Mouse (Mus musculus) CH12.LX (cell line): ENCODE results near the gene Serpina12. TPM values are rescaled to one million over a fixed set of nuclear protein-coding genes. Genes with fewer than 3 reads are reported as not detected.

Experiments used
- DNase-seq: peaks from one replicate; pipeline ENCODE4 v3.0.0-alpha.2; 2013; ENCODE audit errors: extremely low read depth
- H3K27ac ChIP-seq: 2 replicates; pipeline ENCODE4 v1.5.1; 2012; ENCODE audit warnings: low read depth, mild to moderate bottlenecking, control low read depth, moderate library complexity; ENCODE audit not compliant: insufficient read depth
- H3K27me3 ChIP-seq: replicated peaks from 2 replicates; pipeline ENCODE3; 2012; ENCODE audit warnings: inconsistent platforms
- H3K36me3 ChIP-seq, 2 experiments: replicated peaks in 1 of 2; 2 replicates each; pipeline versions ENCODE3 to v1.6.1; 2012; ENCODE audit warnings: inconsistent platforms in 1 of 2, low read length in 1 of 2, mild to moderate bottlenecking in 1 of 2, mixed read lengths in 1 of 2, moderate library complexity in 1 of 2; ENCODE audit not compliant: control insufficient read depth in 1 of 2, insufficient read depth in 1 of 2
- H3K4me1 ChIP-seq, 2 experiments: 2 replicates each; pipeline ENCODE4 v1.6.1; 2012; ENCODE audit warnings: inconsistent platforms in 1 of 2, moderate library complexity in 1 of 2; ENCODE audit not compliant: insufficient read depth in 2 of 2, control insufficient read depth in 1 of 2
- H3K4me2 ChIP-seq: 2 replicates; pipeline ENCODE4 v1.6.1; 2012; ENCODE audit warnings: low read depth, mild to moderate bottlenecking, control low read depth; ENCODE audit not compliant: poor library complexity, insufficient read depth, severe bottlenecking
- H3K4me3 ChIP-seq, 3 experiments: fragments of 150-350 bp in 1 of 3; sonication (generic) in 1 of 3; replicated peaks in 1 of 3; 2 replicates each; pipeline versions ENCODE3 to v1.5.1; 2011 to 2012; ENCODE audit warnings: low read depth in 2 of 3, low read length in 2 of 3, mild to moderate bottlenecking in 2 of 3, moderate library complexity in 2 of 3, control low read depth in 1 of 3, improper control_type of control experiment in 1 of 3, inconsistent platforms in 1 of 3, mixed read lengths in 1 of 3; ENCODE audit not compliant: poor library complexity in 1 of 3
- H3K79me2 ChIP-seq: replicated peaks from 2 replicates; pipeline ENCODE4 v1.6.1; 2012; ENCODE audit warnings: mild to moderate bottlenecking, moderate library complexity; ENCODE audit not compliant: control insufficient read depth, poor library complexity, insufficient read depth, severe bottlenecking; ENCODE audit errors: extremely low read depth
- H3K9ac ChIP-seq: 2 replicates; pipeline ENCODE4 v1.6.1; 2012; ENCODE audit warnings: low read depth, mild to moderate bottlenecking, control low read depth, moderate library complexity; ENCODE audit not compliant: insufficient read depth
- H3K9me3 ChIP-seq: replicated peaks from 2 replicates; pipeline ENCODE3; 2012; ENCODE audit warnings: low read length, inconsistent platforms, mixed read lengths
- BHLHE40 ChIP-seq: IDR thresholded peaks from 2 replicates; pipeline ENCODE4 v1.6.1; 2011; ENCODE audit warnings: mild to moderate bottlenecking, low read depth, low read length, improper control_type of control experiment
- CHD1 ChIP-seq: IDR thresholded peaks from 2 replicates; pipeline ENCODE4 v1.6.1; 2012; ENCODE audit warnings: low read depth, low read length, improper control_type of control experiment, inconsistent platforms
- CHD2 ChIP-seq: IDR thresholded peaks from 2 replicates; pipeline ENCODE4 v1.6.1; 2011; ENCODE audit warnings: low read length, improper control_type of control experiment
- E2F4 ChIP-seq: IDR thresholded peaks from 2 replicates; pipeline ENCODE4 v1.6.1; 2011; ENCODE audit warnings: low read depth, low read length, improper control_type of control experiment; ENCODE audit not compliant: insufficient replicate concordance
- ELF1 ChIP-seq: IDR thresholded peaks from 2 replicates; pipeline ENCODE4 v1.6.1; 2014; ENCODE audit warnings: low read depth, mild to moderate bottlenecking, inconsistent platforms, low read length, improper control_type of control experiment
- EP300 ChIP-seq: IDR thresholded peaks from 2 replicates; pipeline ENCODE4 v1.6.1; 2011; ENCODE audit warnings: low read length, improper control_type of control experiment
- JUN ChIP-seq: IDR thresholded peaks from 2 replicates; pipeline ENCODE4 v1.6.1; 2011; ENCODE audit warnings: low read depth, mild to moderate bottlenecking, low read length, improper control_type of control experiment, moderate library complexity; ENCODE audit not compliant: insufficient read depth
- JUND ChIP-seq: conservative IDR thresholded peaks from 2 replicates; pipeline ENCODE4 v1.6.1; 2011; ENCODE audit warnings: low read depth, low read length, improper control_type of control experiment
- KAT2A ChIP-seq: IDR thresholded peaks from 2 replicates; pipeline ENCODE4 v1.6.1; 2012; ENCODE audit warnings: low read length, improper control_type of control experiment, inconsistent platforms; ENCODE audit not compliant: insufficient replicate concordance
- MAFK ChIP-seq: IDR thresholded peaks from 2 replicates; pipeline ENCODE4 v1.6.1; 2011; ENCODE audit warnings: low read length, improper control_type of control experiment; ENCODE audit not compliant: insufficient replicate concordance
- MAZ ChIP-seq: IDR thresholded peaks from 2 replicates; pipeline ENCODE4 v1.6.1; 2012; ENCODE audit warnings: low read depth, mild to moderate bottlenecking, inconsistent platforms, low read length, improper control_type of control experiment, moderate library complexity
- MEF2A ChIP-seq: IDR thresholded peaks from 2 replicates; pipeline ENCODE4 v1.6.1; 2014; ENCODE audit warnings: low read depth, mild to moderate bottlenecking, inconsistent platforms, low read length, improper control_type of control experiment, borderline replicate concordance
- MXI1 ChIP-seq: IDR thresholded peaks from 2 replicates; pipeline ENCODE4 v1.6.1; 2011; ENCODE audit warnings: mild to moderate bottlenecking, low read depth, low read length, improper control_type of control experiment
- MYC ChIP-seq: IDR thresholded peaks from 2 replicates; pipeline ENCODE4 v1.6.1; 2011; ENCODE audit warnings: low read depth, mild to moderate bottlenecking, improper control_type of control experiment, low read length
- NRF1 ChIP-seq: IDR thresholded peaks from 2 replicates; pipeline ENCODE4 v1.6.1; 2014; ENCODE audit warnings: low read depth, mild to moderate bottlenecking, inconsistent platforms, low read length, improper control_type of control experiment, moderate library complexity
- POLR2A ChIP-seq: IDR thresholded peaks from 2 replicates; pipeline ENCODE4 v1.6.1; 2011; ENCODE audit warnings: low read depth, mild to moderate bottlenecking, improper control_type of control experiment, low read length
- POLR2AphosphoS2 ChIP-seq: IDR thresholded peaks from 2 replicates; pipeline ENCODE4 v1.6.1; 2011; ENCODE audit warnings: low read depth, low read length, improper control_type of control experiment
- RCOR1 ChIP-seq: conservative IDR thresholded peaks from 2 replicates; pipeline ENCODE4 v1.6.1; 2012; ENCODE audit warnings: low read depth, mild to moderate bottlenecking, inconsistent platforms, low read length, improper control_type of control experiment
- SIN3A ChIP-seq: IDR thresholded peaks from 2 replicates; pipeline ENCODE4 v1.6.1; 2012; ENCODE audit warnings: low read length, improper control_type of control experiment, inconsistent platforms
- SMC3 ChIP-seq: IDR thresholded peaks from 2 replicates; pipeline ENCODE4 v1.6.1; 2011; ENCODE audit warnings: low read depth, low read length, improper control_type of control experiment
- TBP ChIP-seq: conservative IDR thresholded peaks from 2 replicates; pipeline ENCODE4 v1.6.1; 2011; ENCODE audit warnings: low read depth, low read length, improper control_type of control experiment
- TCF12 ChIP-seq: IDR thresholded peaks from 2 replicates; pipeline ENCODE4 v1.6.1; 2014; ENCODE audit warnings: low read depth, mild to moderate bottlenecking, inconsistent platforms, low read length, improper control_type of control experiment
- UBTF ChIP-seq: IDR thresholded peaks from 2 replicates; pipeline ENCODE4 v1.6.1; 2012; ENCODE audit warnings: low read depth, mild to moderate bottlenecking, inconsistent platforms, low read length, improper control_type of control experiment, moderate library complexity
- USF1 ChIP-seq: IDR thresholded peaks from 2 replicates; pipeline ENCODE4 v1.6.1; 2014; ENCODE audit warnings: low read depth, mild to moderate bottlenecking, inconsistent platforms, low read length, improper control_type of control experiment
- USF2 ChIP-seq: conservative IDR thresholded peaks from 2 replicates; pipeline ENCODE4 v1.6.1; 2011; ENCODE audit warnings: low read depth, low read length, improper control_type of control experiment
- ZKSCAN1 ChIP-seq: IDR thresholded peaks from 2 replicates; pipeline ENCODE4 v1.6.1; 2012; ENCODE audit warnings: low read depth, inconsistent platforms, low read length, improper control_type of control experiment, borderline replicate concordance
- dilution Hi-C: fragments of 300-500 bp; cut with MboI; formaldehyde crosslinking; loops from 2 replicates; pipeline ENCODE4 v1.14.3; 2020; ENCODE audit warnings: low sequenced_read_pairs; ENCODE audit not compliant: extremely low pct_unique_long_range_greater_than_20kb, extremely low pct_ligation_motif_present
- in situ Hi-C: fragments of 300-500 bp; cut with MboI; formaldehyde crosslinking; loops from 3 replicates; pipeline ENCODE4 v1.14.3; 2019; ENCODE audit warnings: low sequenced_read_pairs, low pct_ligation_motif_present, low pct_unique_long_range_greater_than_20kb, mixed read lengths
- polyA plus RNA-seq: library from polyadenylated mRNA; unstranded; fragments of >175 nt; gene quantifications from 2 replicates; pipeline ENCODE4 v1.2.1, GENCODE M21; 2012; ENCODE audit warnings: low read depth; ENCODE audit not compliant: insufficient read length
- total RNA-seq, 2 experiments: library from RNA; depleted of rRNA; stranded (reverse); fragments of 300-350 nt in 1 of 2; fragments of >200 nt in 1 of 2; gene quantifications; 2 replicates each; pipeline ENCODE4 v1.2.3; 2012 to 2014

Gene Serpina12
- total RNA-seq (2012; rRNA removed) (not detected in 2 replicates), total RNA-seq (2014; rRNA removed) (not detected in 2 replicates), polyA plus RNA-seq (0.08 and 0.09 TPM in 2 replicates)

DNA sequence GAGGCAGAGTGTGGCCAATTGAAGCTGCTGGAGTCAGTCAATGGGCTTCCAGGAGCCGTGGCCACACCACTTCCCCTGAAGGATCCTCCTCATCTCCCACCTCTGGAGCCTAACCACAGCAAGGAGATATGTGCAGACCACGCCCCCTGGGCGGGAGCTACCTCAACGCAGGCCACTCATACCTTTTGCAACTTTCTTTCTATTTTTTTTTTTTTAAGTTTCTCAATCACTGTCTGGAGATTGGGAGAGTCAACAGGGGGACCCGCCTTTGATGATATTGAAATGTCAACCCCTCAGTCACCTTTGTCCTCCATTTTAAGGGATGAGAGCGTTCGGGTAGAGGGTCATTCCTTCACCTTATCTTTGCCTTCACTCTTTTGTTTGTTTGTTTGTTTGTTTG lies at the start of gene Serpina12:
Gene Serpina12 (minus strand): TSS at position 101 of the 400 bp plus-strand sequence.
- Histone ChIP-seq H3K27me3 (peaks cover 5% of the 10 kb centered on the region), H3K4me3 (no peak within 1 kb of the TSS), H3K36me3 (no peaks in the 10 kb centered on the region), H3K9ac (no peak within 1 kb of the TSS), H3K9me3 (no peaks in the 10 kb centered on the region), H3K79me2 (no peaks in the 10 kb centered on the region), H3K4me1 (no peaks in the 10 kb centered on the region), H3K4me2 (no peak within 1 kb of the TSS), H3K27ac (no peak within 1 kb of the TSS)
- dilution Hi-C loops: no loop called here
- in situ Hi-C loops: no loop called here
- no peak for DNase-seq
- TF ChIP-seq SMC3 (no peak), JUND (no peak), CHD2 (no peak), USF2 (no peak), TBP (no peak), CHD1 (no peak), RCOR1 (no peak), TCF12 (no peak), SIN3A (no peak), MXI1 (no peak), KAT2A (no peak), ZKSCAN1 (no peak), MEF2A (no peak), POLR2AphosphoS2 (no peak), MYC (no peak), NRF1 (no peak), UBTF (no peak), USF1 (no peak)

GRCm38 (mm10) chr12:104091303-104091702 lies 47.1 kb upstream of the Serpina12 start:
- Histone ChIP-seq H3K9ac (no peak overlapping the region), H3K4me2 (no peak overlapping the region), H3K36me3 (no peaks in the 10 kb centered on the region), H3K79me2 (no peaks in the 10 kb centered on the region), H3K27ac (no peak overlapping the region), H3K9me3 (no peaks in the 10 kb centered on the region), H3K4me1 (no peaks in the 10 kb centered on the region), H3K27me3 (peaks cover 70% of the 10 kb centered on the region), H3K4me3 (no peak overlapping the region)
- no peak for DNase-seq
- no peak for TF ChIP-seq CHD2
- TF ChIP-seq USF1: no peak
- TF ChIP-seq POLR2AphosphoS2: no peak
- no peak for TF ChIP-seq POLR2A
- TF ChIP-seq MAFK: no peak
- no peak for TF ChIP-seq JUN
- TF ChIP-seq MXI1: no peak
- TF ChIP-seq ELF1: no peak
- no peak for TF ChIP-seq MAZ
- no peak for TF ChIP-seq E2F4
- TF ChIP-seq BHLHE40: no peak
- TF ChIP-seq EP300: no peak
- in situ Hi-C loops: no loop called here
- dilution Hi-C loops: no loop called here
